Mouse (Mus musculus): ENCODE results near the gene Wnt1.

Wnt1 gene

GRCm38 (mm10) chr15:98839161-98839560 is 49.5 kb downstream of the Wnt1 start:
- DNase-seq: no peak

- DNase-seq: no peak
Observed at GRCm38 (mm10) chr15:98839671-98840585, 50.3 kb downstream of the Wnt1 start.

Data from thymus, adult 18-20 months (tissue).